ENCODE assay signal across 11 mouse cellular contexts in genomic region chr2:134910882-134911281, GRCm38 (mm10).
DNase-seq lines count a peak whose midpoint lies in the region; ATAC-seq and TF ChIP-seq lines count a peak whose summit lies in the region.
"Had no signal": no experiment of that assay in that cellular context is flagged by ENCODE, and none has a peak within 500 bp of the region (broad histone marks: within the 10 kb centered on the region; RNA-seq: fewer than 3 reads in every experiment).

No protein-coding gene starts in this region.

- H3K9ac ChIP-seq in midbrain, embryonic 11.5 days (ENCODE audit: low read length): no peak overlapping the region
- no peak overlapping the region for H3K9ac ChIP-seq in intestine, embryonic 15.5 days
- H3K9ac ChIP-seq: heart, embryonic 12.5 days; limb, embryonic 15.5 days had no signal

- no peak overlapping the region for H3K4me2 ChIP-seq in midbrain, embryonic 11.5 days
- H3K4me2 ChIP-seq in intestine, embryonic 15.5 days (replicated peaks): no peak overlapping the region
- H3K4me2 ChIP-seq: heart, embryonic 12.5 days; limb, embryonic 15.5 days had no signal

- peak; percentile 85 for ATAC-seq in midbrain, embryonic 11.5 days (ENCODE audit: low FRiP score)
- ATAC-seq in intestine, embryonic 15.5 days: no peak

- 0 out of 2 replicates have a peak overlapping the region, but pooled peaks have one; percentile 9 for H3K27ac ChIP-seq in hindbrain, embryonic 10.5 days
- H3K27ac ChIP-seq in midbrain, embryonic 11.5 days (ENCODE audit: low read depth, low read length): no peak overlapping the region
- H3K27ac ChIP-seq in heart, embryonic 10.5 days: no peak overlapping the region
- H3K27ac ChIP-seq in intestine, embryonic 15.5 days: no peak overlapping the region
- H3K27ac ChIP-seq: limb, embryonic 15.5 days had no signal

- WGBS in hindbrain, embryonic 10.5 days: 29% methylated on average over 1 of the region's 1 CpGs
- WGBS in midbrain, embryonic 11.5 days: 46% methylated on average over 1 of the region's 1 CpGs
- WGBS in heart, embryonic 10.5 days: 72% methylated on average over 1 of the region's 1 CpGs
- 44% methylated on average over 1 of the region's 1 CpGs for WGBS in intestine, embryonic 15.5 days

- no peak for TF ChIP-seq CTCF in C2C12 (IDR thresholded peaks at IDR 0.05; ENCODE audit: control insufficient read depth, insufficient read depth, insufficient read length)

- no peaks in the 10 kb centered on the region for H3K9me3 ChIP-seq in hindbrain, embryonic 10.5 days
- H3K9me3 ChIP-seq in midbrain, embryonic 11.5 days (ENCODE audit: control insufficient read depth, low read length): no peaks in the 10 kb centered on the region
- H3K9me3 ChIP-seq in heart, embryonic 10.5 days: no peaks in the 10 kb centered on the region
- H3K9me3 ChIP-seq in intestine, embryonic 15.5 days: no peaks in the 10 kb centered on the region
- H3K9me3 ChIP-seq: heart, embryonic 12.5 days; limb, embryonic 15.5 days had no signal

- no peak overlapping the region for H3ac ChIP-seq in C2C12 (ENCODE audit: control insufficient read depth, insufficient read length, low read depth)

- peak; percentile 72 to 77 for DNase-seq in cerebellum, adult 18-20 months
- peak; percentile 54 for DNase-seq in hindbrain, embryonic 10.5 days (ENCODE audit: low spot score)
- peak; percentile 86 for DNase-seq in midbrain, embryonic 11.5 days (ENCODE audit: low spot score, missing footprints)
- DNase-seq in adrenal gland, adult (ENCODE audit: inconsistent age in 2 of 2, low spot score in 1 of 2): no peak
- DNase-seq in heart, embryonic 10.5 days (ENCODE audit: low spot score): no peak
- DNase-seq in heart, postnatal 25 days (ENCODE audit: low spot score): no peak

- no peaks in the 10 kb centered on the region for H3K4me1 ChIP-seq in hindbrain, embryonic 10.5 days (replicated peaks)
- H3K4me1 ChIP-seq in midbrain, embryonic 11.5 days (ENCODE audit: control insufficient read depth, insufficient read depth, low read length): no peaks in the 10 kb centered on the region
- H3K4me1 ChIP-seq in heart, embryonic 10.5 days: 0 out of 2 replicates have a peak, but pooled peaks cover 4% of the 10 kb centered on the region
- H3K4me1 ChIP-seq in intestine, embryonic 15.5 days (replicated peaks): no peaks in the 10 kb centered on the region
- H3K4me1 ChIP-seq: limb, embryonic 15.5 days had no signal

- no peaks in the 10 kb centered on the region for H3K36me3 ChIP-seq in C2C12 (ENCODE audit: control insufficient read depth, insufficient read depth)
- H3K36me3 ChIP-seq in hindbrain, embryonic 10.5 days: no peaks in the 10 kb centered on the region
- H3K36me3 ChIP-seq in midbrain, embryonic 11.5 days (ENCODE audit: control insufficient read depth, insufficient read depth, low read length): no peaks in the 10 kb centered on the region
- H3K36me3 ChIP-seq in heart, embryonic 10.5 days: no peaks in the 10 kb centered on the region
- no peaks in the 10 kb centered on the region for H3K36me3 ChIP-seq in intestine, embryonic 15.5 days
- H3K36me3 ChIP-seq: heart, embryonic 12.5 days; limb, embryonic 15.5 days had no signal

- H3K4me3 ChIP-seq in C2C12 (ENCODE audit: insufficient read depth, poor library complexity, severe bottlenecking): no peak overlapping the region
- H3K4me3 ChIP-seq in hindbrain, embryonic 10.5 days: no peak overlapping the region
- H3K4me3 ChIP-seq in midbrain, embryonic 11.5 days (ENCODE audit: low read depth, low read length): no peak overlapping the region
- H3K4me3 ChIP-seq in heart, embryonic 10.5 days: no peak overlapping the region
- H3K4me3 ChIP-seq in intestine, embryonic 15.5 days (replicated peaks): no peak overlapping the region
- H3K4me3 ChIP-seq: heart, embryonic 12.5 days; limb, embryonic 15.5 days; myocyte had no signal

- no peaks in the 10 kb centered on the region for H3K27me3 ChIP-seq in C2C12 (ENCODE audit: control insufficient read depth, insufficient read depth, insufficient read length)
- H3K27me3 ChIP-seq in hindbrain, embryonic 10.5 days (ENCODE audit: insufficient read depth, poor library complexity, severe bottlenecking): no peaks in the 10 kb centered on the region
- no peaks in the 10 kb centered on the region for H3K27me3 ChIP-seq in midbrain, embryonic 11.5 days (ENCODE audit: control insufficient read depth, insufficient read depth, low read length)
- H3K27me3 ChIP-seq in heart, embryonic 10.5 days (ENCODE audit: insufficient read depth, poor library complexity, severe bottlenecking): no peaks in the 10 kb centered on the region
- no peaks in the 10 kb centered on the region for H3K27me3 ChIP-seq in intestine, embryonic 15.5 days (replicated peaks)
- H3K27me3 ChIP-seq: heart, embryonic 12.5 days; limb, embryonic 15.5 days had no signal

- intact Hi-C loops in heart, postnatal 25 days (cut with DNase I): no loop called here

- no peaks in the 10 kb centered on the region for H3K79me2 ChIP-seq in C2C12 (ENCODE audit: control insufficient read depth, insufficient read depth)

- no peaks in the 10 kb centered on the region for H3K79me3 ChIP-seq in C2C12 (ENCODE audit: low read depth)

TF ChIP-seq in C2C12, 6 proteins besides CTCF, POLR2A, EP300 and RAD21:
- TF ChIP-seq MYOD1 (IDR thresholded peaks at IDR 0.05; ENCODE audit: control insufficient read depth, insufficient read length, low read depth) (peak; percentile 35), CEBPB (IDR thresholded peaks at IDR 0.05; ENCODE audit: low read depth) (no peak)

Comparison
In these comparisons a context has a peak if more than half of its experiments do, and no peak if none do; other contexts are left out.
1. DNase-seq: peak in cerebellum, adult 18-20 months (2 of 2), hindbrain, embryonic 10.5 days (single experiment) and midbrain, embryonic 11.5 days (single experiment); none in adrenal gland, adult (0 of 2), heart, embryonic 10.5 days (single experiment) and heart, postnatal 25 days (single experiment).